Mouse (Mus musculus) heart, embryonic 12.5 days (tissue): ENCODE results near the gene Cpsf7. TPM values are rescaled to one million over a fixed set of nuclear protein-coding genes. Genes with fewer than 3 reads are reported as not detected.

Experiments
- ATAC-seq: fragments of 200-750 bp; cut with Nextera tagmentation; 2 replicates; pipeline ENCODE4 v1.8.0; 2017; ENCODE audit warnings: moderate TSS enrichment, moderate library complexity; ENCODE audit not compliant: insufficient number of reproducible peaks, low FRiP score
- H3K27ac ChIP-seq: fragments of 300-500 bp; sonication (generic); 2 replicates; pipeline ENCODE4 v1.5.1; 2016; ENCODE audit warnings: mild to moderate bottlenecking, moderate library complexity; ENCODE audit not compliant: poor library complexity, severe bottlenecking
- H3K27me3 ChIP-seq: fragments of 300-500 bp; sonication (generic); replicated peaks from 2 replicates; pipeline ENCODE4 v1.6.1; 2016; ENCODE audit warnings: mild to moderate bottlenecking, moderate library complexity
- H3K36me3 ChIP-seq: fragments of 300-500 bp; sonication (generic); 2 replicates; pipeline ENCODE4 v1.6.1; 2016; ENCODE audit warnings: mild to moderate bottlenecking, moderate library complexity
- H3K4me1 ChIP-seq: fragments of 300-500 bp; sonication (generic); replicated peaks from 2 replicates; pipeline ENCODE4 v1.6.1; 2016; ENCODE audit warnings: mild to moderate bottlenecking
- H3K4me2 ChIP-seq: fragments of 300-500 bp; sonication (generic); 2 replicates; pipeline ENCODE4 v1.6.1; 2016; ENCODE audit warnings: mild to moderate bottlenecking, moderate library complexity
- H3K4me3 ChIP-seq: fragments of 300-500 bp; sonication (generic); 2 replicates; pipeline ENCODE4 v1.5.1; 2016; ENCODE audit warnings: mild to moderate bottlenecking
- H3K9ac ChIP-seq: fragments of 300-500 bp; sonication (generic); 2 replicates; pipeline ENCODE4 v1.6.1; 2016; ENCODE audit warnings: mild to moderate bottlenecking, moderate library complexity
- H3K9me3 ChIP-seq: fragments of 300-500 bp; sonication (generic); replicated peaks from 2 replicates; pipeline ENCODE4 v1.6.1; 2016; ENCODE audit warnings: mild to moderate bottlenecking, moderate library complexity
- WGBS: fragments of 180-500 bp; shearing (Covaris S2); methylation state at CpG from one replicate; pipeline ENCODE4 v1.1.7; 2016; 5-methylcytosine and 5-hydroxymethylcytosine counted together
- polyA plus RNA-seq: library from polyadenylated mRNA; unstranded; fragments of >200 nt; fragmentation: Nextera tagmentation; extraction: Ambion mirVana; gene quantifications from 2 replicates; pipeline ENCODE4 v1.2.1, GENCODE M21; 2016

Cpsf7 gene
- polyA plus RNA-seq, 1 experiment from 2014 or later: 36.9 TPM

- Histone ChIP-seq H3K27me3 (no peaks in the 10 kb centered on the region), H3K4me3 (no peak overlapping the region), H3K4me2 (0 out of 2 replicates have a peak overlapping the region, but pooled peaks have one; percentile 11), H3K9me3 (no peaks in the 10 kb centered on the region), H3K4me1 (peaks cover 16% of the 10 kb centered on the region), H3K36me3 (no peaks in the 10 kb centered on the region), H3K9ac (no peak overlapping the region), H3K27ac (peak overlapping the region; percentile 93)
- peak; percentile 84 for ATAC-seq
- WGBS: 29% methylated on average over 6 of the region's 6 CpGs
Observed at GRCm38 (mm10) chr19:10561558-10562314, 36.7 kb downstream of the Cpsf7 start.

GRCm38 (mm10) chr19:10562351-10562750, 37.3 kb downstream of the Cpsf7 start:
- no peak for ATAC-seq
- no peak overlapping the region for H3K4me2 ChIP-seq
- H3K36me3 ChIP-seq: peaks cover under 1% of the 10 kb centered on the region
- peaks cover 16% of the 10 kb centered on the region for H3K4me1 ChIP-seq
- 56% methylated on average over 5 of the region's 5 CpGs for WGBS
- no peak overlapping the region for H3K9ac ChIP-seq
- H3K27ac ChIP-seq: peak overlapping the region; percentile 93
- H3K27me3 ChIP-seq: no peaks in the 10 kb centered on the region
- H3K9me3 ChIP-seq: no peaks in the 10 kb centered on the region
- no peak overlapping the region for H3K4me3 ChIP-seq

DNA sequence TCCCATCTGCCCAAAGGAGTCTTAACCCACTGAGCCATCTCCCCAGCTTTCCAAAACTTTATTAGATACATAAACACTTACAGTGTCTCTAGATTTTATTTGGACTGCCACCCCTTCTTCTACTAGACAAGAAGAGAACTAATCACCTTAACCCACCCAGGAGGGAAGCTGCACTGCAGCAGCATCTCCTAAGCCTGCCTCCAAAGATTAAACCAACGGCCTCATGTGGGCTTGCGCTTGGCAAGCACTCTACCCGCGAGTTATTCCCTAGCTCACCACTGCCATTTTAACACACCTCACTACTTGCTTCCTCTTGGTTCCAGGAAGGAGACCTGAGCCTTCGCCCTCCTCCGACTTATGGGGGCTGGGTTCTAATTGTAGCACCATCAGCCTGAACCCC, 39.2 kb downstream of the Cpsf7 start:
- WGBS: 78% methylated on average over 6 of the region's 6 CpGs
- ATAC-seq: no peak
- Histone ChIP-seq H3K4me2 (no peak overlapping the region), H3K4me1 (peaks cover 16% of the 10 kb centered on the region), H3K36me3 (peaks cover 13% of the 10 kb centered on the region), H3K4me3 (no peak overlapping the region), H3K9ac (no peak overlapping the region), H3K27ac (no peak overlapping the region), H3K27me3 (no peaks in the 10 kb centered on the region), H3K9me3 (no peaks in the 10 kb centered on the region)

DNA sequence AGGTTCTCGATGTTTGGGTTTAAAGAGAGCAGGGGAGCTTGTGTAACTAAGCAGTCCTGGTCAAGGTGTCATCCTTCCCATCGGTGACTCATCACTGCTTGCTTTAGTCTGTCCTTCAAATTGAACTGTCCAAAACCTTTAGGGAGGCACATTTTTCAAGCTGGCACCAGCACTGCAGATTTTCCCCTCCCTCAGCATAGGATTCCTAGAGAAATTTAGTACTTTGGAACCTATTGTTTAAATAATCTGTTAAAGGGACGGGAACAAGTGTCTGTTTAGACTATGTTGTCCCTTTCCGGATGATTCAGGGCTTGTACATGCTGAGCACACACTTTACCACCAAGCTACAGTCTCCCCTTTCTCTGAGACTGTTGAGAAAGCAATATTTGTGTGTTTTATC, 40.2 kb downstream of the Cpsf7 start:
- Histone ChIP-seq H3K9ac (no peak overlapping the region), H3K4me2 (no peak overlapping the region), H3K4me3 (no peak overlapping the region), H3K36me3 (peaks cover 22% of the 10 kb centered on the region), H3K27me3 (no peaks in the 10 kb centered on the region), H3K27ac (no peak overlapping the region), H3K9me3 (no peaks in the 10 kb centered on the region), H3K4me1 (peaks cover 16% of the 10 kb centered on the region)
- ATAC-seq: no peak
- 61% methylated on average over 4 of the region's 4 CpGs for WGBS

DNA sequence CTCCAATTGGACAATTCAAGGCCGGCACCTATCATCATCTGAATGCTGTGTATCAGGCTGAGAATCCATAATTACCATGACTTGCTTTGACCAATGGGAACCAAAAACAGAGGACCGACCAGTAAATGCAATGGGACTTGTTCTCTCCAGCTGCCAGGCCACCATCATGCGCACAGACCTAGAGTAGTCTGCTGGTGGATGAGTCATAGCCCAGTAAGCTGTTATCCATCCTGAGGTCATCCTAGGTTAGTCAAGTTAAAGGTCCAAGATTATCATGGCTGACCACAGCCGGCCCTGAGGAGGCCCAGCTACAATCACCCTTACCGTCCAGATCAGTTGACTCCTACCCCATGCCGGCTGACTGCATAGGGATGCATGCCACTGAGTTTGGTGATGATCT, 44.6 kb downstream of the Cpsf7 start:
- ATAC-seq: no peak
- Histone ChIP-seq H3K4me3 (no peak overlapping the region), H3K4me2 (no peak overlapping the region), H3K9ac (no peak overlapping the region), H3K9me3 (no peaks in the 10 kb centered on the region), H3K36me3 (peaks cover 62% of the 10 kb centered on the region), H3K27me3 (no peaks in the 10 kb centered on the region), H3K4me1 (no peaks in the 10 kb centered on the region), H3K27ac (no peak overlapping the region)
- WGBS: 86% methylated on average over 6 of the region's 6 CpGs

DNA sequence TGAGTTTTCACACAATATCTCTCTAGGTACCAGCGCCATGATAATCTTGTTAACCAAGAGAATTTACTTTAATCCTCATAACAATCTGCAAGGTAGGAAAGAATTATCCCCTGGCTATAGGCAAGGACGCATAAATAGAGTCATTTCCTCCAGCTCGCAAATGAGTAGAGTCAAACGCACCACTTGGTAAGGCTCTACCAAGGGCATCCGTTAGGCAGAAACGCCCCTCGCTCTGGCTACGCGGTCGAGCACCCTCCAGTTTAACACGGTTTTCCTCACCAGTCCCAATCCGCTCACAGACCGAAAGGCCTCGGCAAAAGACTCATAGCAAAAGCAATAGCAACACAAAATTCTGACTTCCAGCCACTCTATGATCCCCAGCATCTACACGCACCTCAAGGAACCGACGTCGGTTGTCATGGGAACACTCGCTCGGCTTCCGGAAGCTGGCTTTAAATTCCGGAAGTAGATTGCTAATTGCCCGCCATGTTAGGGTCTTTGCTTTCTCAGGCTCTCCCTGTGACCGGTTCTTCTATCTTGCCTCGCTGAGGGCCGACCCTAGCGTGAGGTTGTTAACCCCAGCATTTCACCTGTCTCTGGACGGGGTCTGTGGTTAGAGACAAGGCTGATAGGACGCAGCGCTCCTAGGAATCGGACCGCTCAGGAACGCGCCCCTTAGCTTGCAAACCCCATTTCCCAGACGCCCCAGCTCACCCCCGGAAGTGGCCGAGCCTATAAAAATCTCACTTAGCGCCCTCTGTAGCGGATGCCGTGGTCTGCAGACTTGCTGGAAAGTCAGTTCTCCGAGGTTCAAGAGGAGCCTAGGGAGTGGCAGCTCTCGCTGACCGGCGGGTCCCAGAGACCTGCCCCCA, 51.9 kb downstream of the Cpsf7 start, which contains the start of the genes Cyb561a3 and Tmem138:
Cyb561a3 (plus strand) TSS at position 483 of the 872 bp plus-strand sequence.
Tmem138 (minus strand) TSS at position 673 of the 872 bp plus-strand sequence.
- H3K36me3 ChIP-seq: peaks cover 37% of the 10 kb centered on the region
- H3K27ac ChIP-seq: peak within 1 kb of the TSS; percentile 86
- H3K9ac ChIP-seq: peak within 1 kb of the TSS; percentile 83
- WGBS: under 1% methylated on average over 44 of the region's 44 CpGs
- peak; percentile 93 for ATAC-seq
- H3K27me3 ChIP-seq: no peaks in the 10 kb centered on the region
- peak within 1 kb of the TSS; percentile 87 for H3K4me2 ChIP-seq
- H3K4me3 ChIP-seq: peak within 1 kb of the TSS; percentile 65
- H3K9me3 ChIP-seq: no peaks in the 10 kb centered on the region
- H3K4me1 ChIP-seq: peaks cover 16% of the 10 kb centered on the region

- ATAC-seq: no peak
- no peaks in the 10 kb centered on the region for H3K9me3 ChIP-seq
- H3K27ac ChIP-seq: no peak overlapping the region
- no peak overlapping the region for H3K9ac ChIP-seq
- no peak overlapping the region for H3K4me3 ChIP-seq
- H3K36me3 ChIP-seq: peaks cover 20% of the 10 kb centered on the region
- no peaks in the 10 kb centered on the region for H3K27me3 ChIP-seq
- no peak overlapping the region for H3K4me2 ChIP-seq
- WGBS: 75% methylated on average over 3 of the region's 3 CpGs
- peaks cover 16% of the 10 kb centered on the region for H3K4me1 ChIP-seq
Observed at GRCm38 (mm10) chr19:10580102-10580501, 55.0 kb downstream of the Cpsf7 start.

GRCm38 (mm10) chr19:10580761-10581160, 55.7 kb downstream of the Cpsf7 start:
- Histone ChIP-seq H3K4me2 (no peak overlapping the region), H3K4me3 (no peak overlapping the region), H3K36me3 (peaks cover 22% of the 10 kb centered on the region), H3K4me1 (peaks cover 16% of the 10 kb centered on the region), H3K9me3 (no peaks in the 10 kb centered on the region), H3K27me3 (no peaks in the 10 kb centered on the region), H3K9ac (no peak overlapping the region), H3K27ac (no peak overlapping the region)
- ATAC-seq: no peak
- 64% methylated on average over 3 of the region's 3 CpGs for WGBS

GRCm38 (mm10) chr19:10581984-10582383, 56.9 kb downstream of the Cpsf7 start:
- no peak for ATAC-seq
- no peak overlapping the region; the same call in 1 of the 2 replicates for H3K9ac ChIP-seq
- H3K4me1 ChIP-seq: peaks cover 12% of the 10 kb centered on the region
- WGBS: 80% methylated on average over 6 of the region's 6 CpGs
- no peaks in the 10 kb centered on the region for H3K9me3 ChIP-seq
- H3K4me3 ChIP-seq: no peak overlapping the region
- no peak overlapping the region for H3K27ac ChIP-seq
- no peak overlapping the region for H3K4me2 ChIP-seq
- no peaks in the 10 kb centered on the region for H3K27me3 ChIP-seq
- H3K36me3 ChIP-seq: peaks cover 22% of the 10 kb centered on the region

DNA sequence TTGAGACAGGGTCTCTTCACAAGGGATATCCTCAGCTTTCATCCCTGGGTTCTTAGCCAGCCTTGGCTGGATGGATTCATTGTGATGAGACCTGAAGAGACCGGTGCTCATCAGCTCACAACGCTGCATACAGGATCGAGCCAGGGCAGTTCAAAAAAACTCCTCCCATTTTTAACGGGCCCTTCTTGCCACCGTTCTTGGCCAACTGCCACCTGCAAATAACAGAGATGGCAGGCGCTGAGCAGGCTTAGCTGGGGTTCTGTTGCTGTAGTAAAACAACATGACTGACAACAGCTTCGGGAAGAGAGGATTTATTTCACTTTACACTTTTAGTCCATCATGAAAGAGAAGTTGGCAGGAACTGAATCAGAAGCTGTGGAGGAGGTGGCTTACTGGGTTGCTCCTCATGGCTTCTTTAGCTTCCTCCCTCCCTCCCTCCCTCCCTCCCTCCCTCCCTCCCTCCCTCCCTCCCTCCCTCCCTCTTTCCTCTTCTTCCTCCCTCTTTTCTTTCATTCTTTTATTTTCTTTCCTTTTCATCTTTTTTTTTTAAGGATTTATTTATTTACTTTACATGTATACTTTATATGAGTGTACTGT, 58.6 kb downstream of the Cpsf7 start:
- no peak overlapping the region for H3K9ac ChIP-seq
- H3K9me3 ChIP-seq: no peaks in the 10 kb centered on the region
- 64% methylated on average over 7 of the region's 7 CpGs for WGBS
- H3K27me3 ChIP-seq: no peaks in the 10 kb centered on the region
- H3K4me2 ChIP-seq: no peak overlapping the region
- no peak overlapping the region for H3K27ac ChIP-seq
- peaks cover 3% of the 10 kb centered on the region; the same call in 1 of the 2 replicates for H3K4me1 ChIP-seq
- no peak overlapping the region for H3K4me3 ChIP-seq
- H3K36me3 ChIP-seq: peaks cover 32% of the 10 kb centered on the region
- ATAC-seq: no peak

DNA sequence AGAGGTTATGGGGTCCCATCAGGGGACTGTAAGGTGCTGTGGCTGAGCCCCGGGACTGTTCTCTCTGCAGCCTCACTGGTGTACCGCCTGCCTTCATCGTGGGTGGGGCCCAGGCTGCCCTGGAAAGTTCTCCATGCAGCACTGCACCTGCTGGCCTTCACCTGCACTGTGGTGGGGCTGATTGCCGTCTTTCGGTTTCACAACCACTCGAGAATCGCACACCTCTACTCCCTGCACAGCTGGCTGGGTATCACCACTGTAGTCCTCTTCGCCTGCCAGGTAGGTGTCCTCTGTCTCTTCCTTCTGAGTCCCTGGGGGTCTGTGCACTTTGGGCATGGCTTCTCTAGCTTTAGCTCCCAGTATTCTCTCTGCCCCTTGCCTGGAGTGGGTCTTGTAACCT, 60.0 kb downstream of the Cpsf7 start:
- 85% methylated on average over 8 of the region's 8 CpGs for WGBS
- peaks cover 38% of the 10 kb centered on the region for H3K36me3 ChIP-seq

More for the DNA sequence above, 60.0 kb downstream of the Cpsf7 start:
- Histone ChIP-seq H3K9ac (no peak overlapping the region), H3K27ac (no peak overlapping the region), H3K27me3 (no peaks in the 10 kb centered on the region), H3K4me1 (no peaks in the 10 kb centered on the region), H3K4me2 (no peak overlapping the region), H3K4me3 (no peak overlapping the region), H3K9me3 (no peaks in the 10 kb centered on the region)
- no peak for ATAC-seq
